ENCODE assay signal across 8 mouse cellular contexts in the genomic region with DNA sequence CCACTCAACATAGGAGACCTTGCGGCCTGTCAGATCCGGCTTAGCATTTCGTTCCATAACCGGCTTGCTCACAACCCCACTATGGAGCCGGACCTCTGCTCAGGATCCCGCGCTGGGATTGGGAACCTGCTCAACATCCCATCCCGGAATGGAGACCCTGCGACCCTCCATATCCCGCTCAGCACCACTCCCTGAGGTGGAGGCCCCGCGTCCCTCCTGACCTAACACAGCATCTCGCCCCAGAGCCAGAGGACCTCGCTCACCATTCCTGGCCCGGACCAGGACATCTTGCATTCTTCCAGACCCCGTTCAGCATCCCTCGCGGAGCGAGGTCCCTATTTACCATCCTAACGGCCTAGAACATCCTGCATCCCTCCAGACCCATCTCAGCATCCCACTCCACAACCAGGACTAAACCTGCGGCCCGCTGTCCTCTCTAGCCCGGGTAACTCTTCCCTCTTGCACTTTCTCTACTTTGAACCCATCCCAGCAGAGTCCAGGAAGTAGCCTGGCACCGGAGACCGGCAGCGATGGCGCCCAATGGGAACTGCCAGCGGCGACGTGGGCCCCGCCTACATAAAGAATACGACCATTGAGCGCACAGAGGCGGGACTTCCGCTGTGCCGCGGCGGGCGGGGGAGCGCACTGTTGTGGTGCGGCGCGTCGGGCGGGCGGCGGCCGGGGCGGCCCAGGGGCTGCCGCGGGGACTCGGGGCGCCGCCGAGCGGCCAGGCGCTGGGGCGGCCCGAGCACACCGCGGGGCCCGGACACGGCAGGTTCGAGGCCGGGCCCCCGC. TPM values are rescaled to one million over a fixed set of nuclear protein-coding genes. Genes with fewer than 3 reads are reported as not detected.
DNase-seq lines count a peak whose midpoint lies in the region; ATAC-seq lines count a peak whose summit lies in the region.

Gene Sap30l (plus strand): TSS at position 667 of the 795 bp plus-strand sequence.

- no peaks in the 10 kb centered on the region for H3K36me3 ChIP-seq in hindbrain, embryonic 16.5 days (ENCODE audit: control insufficient read depth, insufficient read depth, low read length)
- no peaks in the 10 kb centered on the region for H3K36me3 ChIP-seq in macrophage (ENCODE audit: inconsistent target)

- H3K4me3 ChIP-seq in hindbrain, embryonic 16.5 days (ENCODE audit: low read length) = peak within 1 kb of the TSS; percentile 89
- peak within 1 kb of the TSS; percentile 87 for H3K4me3 ChIP-seq in macrophage (ENCODE audit: inconsistent target)

- H3K9ac ChIP-seq in hindbrain, embryonic 16.5 days (ENCODE audit: low read depth, low read length) = peak within 1 kb of the TSS; percentile 84

- H3K27me3 ChIP-seq in hindbrain, embryonic 16.5 days (replicated peaks; ENCODE audit: control insufficient read depth, insufficient read depth, low read length) = no peaks in the 10 kb centered on the region

- H3K27ac ChIP-seq in hindbrain, embryonic 16.5 days (ENCODE audit: low read depth, low read length) = peak within 1 kb of the TSS; percentile 76
- peak within 1 kb of the TSS; percentile 4; the same call in 1 of the 2 replicates for H3K27ac ChIP-seq in macrophage

- H3K9me3 ChIP-seq in hindbrain, embryonic 16.5 days (ENCODE audit: control insufficient read depth, low read length) = no peaks in the 10 kb centered on the region

- peaks cover 17% of the 10 kb centered on the region for H3K4me1 ChIP-seq in hindbrain, embryonic 16.5 days (ENCODE audit: control insufficient read depth, insufficient read depth, low read depth, low read length)

- peak; percentile 98 for ATAC-seq in hindbrain, embryonic 16.5 days

- under 1% methylated on average over 60 of the region's 66 CpGs for WGBS in hindbrain, embryonic 16.5 days
- WGBS in macrophage (ENCODE audit: missing documents) = under 1% methylated on average over 60 of the region's 66 CpGs

- H3K4me2 ChIP-seq in hindbrain, embryonic 16.5 days (ENCODE audit: low read length) = peak within 1 kb of the TSS; percentile 95

- H3K79me2 ChIP-seq in macrophage (ENCODE audit: inconsistent target) = peaks cover 23% of the 10 kb centered on the region; the same call in 1 of the 2 replicates

- peak; percentile 96 for DNase-seq in T-cell, adult 2 months (ENCODE audit: low spot score)
- peak; percentile 98 for DNase-seq in cerebellum, postnatal 36 days
- DNase-seq in gastrocnemius, adult 18-20 months (ENCODE audit: low spot score) = peak; percentile 98
- peak; percentile 96 to 98 for DNase-seq in left cerebral cortex, adult 18-20 months (ENCODE audit: low spot score in 2 of 2)
- peak; percentile 97 for DNase-seq in right cerebral cortex, adult 18-20 months
- DNase-seq in urinary bladder, postnatal 10 days (ENCODE audit: low spot score) = peak; percentile 88

RNA-seq across cellular contexts. Expression of gene Sap30l, which starts in this region (rescaled TPM):
- 10 to 100 TPM; 49.7 to 54.2 TPM for total RNA-seq in gastrocnemius, adult 18-20 months (2021)
- 5.3 TPM in 2 replicates for polyA plus RNA-seq in hindbrain, embryonic 16.5 days (2015; fragmentation: Nextera tagmentation; extraction: Ambion mirVana)
- total RNA-seq in left cerebral cortex, adult 18-20 months (2021) = 10 to 100 TPM; 53.2 to 57.0 TPM
- total RNA-seq in macrophage (2018; cell fraction: chromatin; rRNA removed) = 10 to 100 TPM in 3 of 26 experiments, 1 to 10 TPM in 23; 1.1 to 14.4 (median 5.1) TPM
- total RNA-seq in macrophage (2018; cell fraction: cytosol; rRNA removed) = 10 to 100 TPM; 12.8 to 28.5 (median 18.4) TPM
- 10 to 100 TPM in 10 of 26 experiments, 1 to 10 TPM in 16; 5.0 to 15.0 (median 9.1) TPM for total RNA-seq in macrophage (2018; cell fraction: nucleus; rRNA removed)
- polyA plus RNA-seq in macrophage (2018) = 13.0 to 18.1 TPM (median 16.4 TPM) in 3 replicates

Comparison
In these comparisons a context has a peak if more than half of its experiments do, and no peak if none do; other contexts are left out.
1. Peak in every context shown above with its lines: DNase-seq, ATAC-seq, H3K4me3 ChIP-seq and H3K27ac ChIP-seq.